Mouse (Mus musculus) neural tube, embryonic 15.5 days (tissue): ENCODE measurements around the gene Adam22. TPM values are rescaled to one million over a fixed set of nuclear protein-coding genes. Genes with fewer than 3 reads are reported as not detected.
A peak's percentile ranks its signal among the peaks of the same experiment; 100 is the strongest.

Source experiments
- ATAC-seq: fragments of 200-750 bp; cut with Nextera tagmentation; 2 replicates; pipeline ENCODE4 v1.8.0; 2017; ENCODE audit warnings: mild to moderate bottlenecking, moderate TSS enrichment, moderate library complexity; ENCODE audit not compliant: low FRiP score
- H3K27ac ChIP-seq: fragments of 300-500 bp; sonication (generic); replicated peaks from 2 replicates; pipeline ENCODE4 v1.5.1; 2015; ENCODE audit warnings: mild to moderate bottlenecking, inconsistent platforms
- H3K27me3 ChIP-seq: fragments of 300-500 bp; sonication (generic); replicated peaks from 2 replicates; pipeline ENCODE4 v1.6.1; 2015; ENCODE audit warnings: inconsistent platforms
- H3K36me3 ChIP-seq: fragments of 300-500 bp; sonication (generic); 2 replicates; pipeline ENCODE4 v1.6.1; 2015; ENCODE audit warnings: inconsistent platforms
- H3K4me1 ChIP-seq: fragments of 300-500 bp; sonication (generic); 2 replicates; pipeline ENCODE4 v1.6.1; 2015; ENCODE audit warnings: inconsistent platforms
- H3K4me2 ChIP-seq: fragments of 300-500 bp; sonication (generic); 2 replicates; pipeline ENCODE4 v1.6.1; 2015; ENCODE audit warnings: inconsistent platforms, mild to moderate bottlenecking, moderate library complexity
- H3K4me3 ChIP-seq: fragments of 300-500 bp; sonication (generic); replicated peaks from 2 replicates; pipeline ENCODE4 v1.5.1; 2015; ENCODE audit warnings: mild to moderate bottlenecking, inconsistent platforms
- H3K9ac ChIP-seq: fragments of 300-500 bp; sonication (generic); replicated peaks from 2 replicates; pipeline ENCODE4 v1.6.1; 2015; ENCODE audit warnings: mild to moderate bottlenecking, inconsistent platforms
- H3K9me3 ChIP-seq: fragments of 300-500 bp; sonication (generic); replicated peaks from 2 replicates; pipeline ENCODE4 v1.6.1; 2016; ENCODE audit warnings: inconsistent platforms
- WGBS: fragments of 180-500 bp; shearing (Covaris S2); methylation state at CpG from one replicate; pipeline ENCODE4 v1.1.7; 2015; ENCODE audit warnings: mixed read lengths; 5-methylcytosine and 5-hydroxymethylcytosine counted together
- polyA plus RNA-seq: library from polyadenylated mRNA; unstranded; fragments of >200 nt; fragmentation: Nextera tagmentation; extraction: Ambion mirVana; gene quantifications from 2 replicates; pipeline ENCODE4 v1.2.1, GENCODE M21; 2015

Adam22 gene
- polyA plus RNA-seq = 39.1 and 42.3 TPM in 2 replicates

GRCm38 (mm10) chr5:8367614-8368327, at the start of gene Adam22:
Adam22 (minus strand) TSS chr5:8368160.
- no peaks in the 10 kb centered on the region for H3K9me3 ChIP-seq
- peaks cover 17% of the 10 kb centered on the region for H3K4me1 ChIP-seq
- H3K36me3 ChIP-seq = no peaks in the 10 kb centered on the region
- peak; percentile 95 for ATAC-seq
- H3K4me3 ChIP-seq = peak within 1 kb of the TSS; percentile 75
- H3K9ac ChIP-seq = peak within 1 kb of the TSS; percentile 89
- H3K4me2 ChIP-seq = peak within 1 kb of the TSS; percentile 64
- peak within 1 kb of the TSS; percentile 92 for H3K27ac ChIP-seq
- WGBS = 2% methylated on average over 55 of the region's 55 CpGs
- no peaks in the 10 kb centered on the region for H3K27me3 ChIP-seq

- H3K4me3 ChIP-seq = no peak overlapping the region
- H3K4me2 ChIP-seq = no peak overlapping the region
- 59% methylated on average over 1 of the region's 1 CpGs for WGBS
- H3K36me3 ChIP-seq = 0 out of 2 replicates have a peak, but pooled peaks cover 8% of the 10 kb centered on the region
- ATAC-seq = no peak
- H3K27ac ChIP-seq = no peak overlapping the region
- peaks cover 4% of the 10 kb centered on the region for H3K4me1 ChIP-seq
- no peaks in the 10 kb centered on the region for H3K9me3 ChIP-seq
- H3K27me3 ChIP-seq = no peaks in the 10 kb centered on the region
- H3K9ac ChIP-seq = no peak overlapping the region
Observed at GRCm38 (mm10) chr5:8417443-8417842, 49.5 kb upstream of the Adam22 start.

- Histone ChIP-seq H3K36me3 (0 out of 2 replicates have a peak, but pooled peaks cover 8% of the 10 kb centered on the region), H3K4me2 (no peak overlapping the region), H3K27me3 (no peaks in the 10 kb centered on the region), H3K4me1 (peaks cover 4% of the 10 kb centered on the region), H3K9me3 (no peaks in the 10 kb centered on the region), H3K4me3 (no peak overlapping the region), H3K27ac (no peak overlapping the region), H3K9ac (no peak overlapping the region)
- 93% methylated on average over 3 of the region's 3 CpGs for WGBS
- no peak for ATAC-seq
Observed at GRCm38 (mm10) chr5:8416683-8417413, 48.9 kb upstream of the Adam22 start.

GRCm38 (mm10) chr5:8408746-8409145, 40.8 kb upstream of the Adam22 start:
- no peak for ATAC-seq
- Histone ChIP-seq H3K36me3 (peaks cover 12% of the 10 kb centered on the region; the same call in 1 of the 2 replicates), H3K9ac (no peak overlapping the region), H3K4me2 (no peak overlapping the region), H3K4me1 (no peaks in the 10 kb centered on the region), H3K27me3 (no peaks in the 10 kb centered on the region), H3K4me3 (no peak overlapping the region), H3K9me3 (no peaks in the 10 kb centered on the region), H3K27ac (no peak overlapping the region)
- WGBS = 94% methylated on average over 4 of the region's 4 CpGs

DNA sequence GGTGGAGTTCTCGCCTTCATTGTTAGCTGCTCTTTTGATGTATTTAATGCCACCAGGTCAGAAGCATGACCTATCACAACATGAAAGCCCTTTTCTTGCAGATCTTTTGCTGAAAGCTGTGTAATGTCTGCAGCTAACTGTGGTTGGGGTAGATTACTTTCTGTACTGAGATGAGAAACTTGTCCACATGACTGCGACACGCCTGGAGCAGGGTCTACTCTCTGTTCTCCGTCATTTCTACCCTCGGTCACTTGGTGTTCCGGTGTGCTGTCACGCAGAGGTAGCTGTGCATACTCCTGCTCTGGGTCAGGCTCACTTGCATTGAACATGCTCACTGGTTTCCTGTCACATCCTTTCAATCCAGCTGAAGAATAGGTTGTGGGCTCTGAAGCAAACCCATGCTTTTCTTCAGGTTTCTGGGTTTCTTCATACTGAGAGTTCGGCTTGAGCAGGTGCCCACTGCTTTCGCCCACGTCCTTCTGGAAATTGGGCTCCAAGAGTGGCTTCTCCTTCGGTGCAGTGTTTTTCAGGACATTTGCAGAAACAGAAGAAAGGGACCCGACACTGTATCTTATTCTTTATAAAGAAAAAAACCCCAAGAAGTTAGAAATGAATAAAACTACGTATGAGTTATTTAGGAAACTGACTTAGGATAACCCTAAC, 29.8 kb upstream of the Adam22 start:
- H3K9me3 ChIP-seq = no peaks in the 10 kb centered on the region
- ATAC-seq = no peak
- no peak overlapping the region for H3K4me2 ChIP-seq
- peaks cover 8% of the 10 kb centered on the region for H3K36me3 ChIP-seq
- WGBS = 91% methylated on average over 13 of the region's 13 CpGs
- no peak overlapping the region for H3K9ac ChIP-seq
- no peaks in the 10 kb centered on the region for H3K27me3 ChIP-seq
- no peaks in the 10 kb centered on the region for H3K4me1 ChIP-seq
- no peak overlapping the region for H3K27ac ChIP-seq
- no peak overlapping the region for H3K4me3 ChIP-seq

GRCm38 (mm10) chr5:8393891-8394583, 26.1 kb upstream of the Adam22 start:
- Histone ChIP-seq H3K4me2 (no peak overlapping the region), H3K9me3 (no peaks in the 10 kb centered on the region), H3K27ac (no peak overlapping the region), H3K36me3 (peaks cover 8% of the 10 kb centered on the region), H3K27me3 (no peaks in the 10 kb centered on the region), H3K9ac (no peak overlapping the region), H3K4me1 (no peaks in the 10 kb centered on the region), H3K4me3 (no peak overlapping the region)
- ATAC-seq = no peak
- 84% methylated on average over 1 of the region's 1 CpGs for WGBS

- H3K27ac ChIP-seq = no peak overlapping the region
- H3K9me3 ChIP-seq = no peaks in the 10 kb centered on the region
- no peak for ATAC-seq
- H3K4me3 ChIP-seq = no peak overlapping the region
- H3K27me3 ChIP-seq = no peaks in the 10 kb centered on the region
- H3K4me1 ChIP-seq = no peaks in the 10 kb centered on the region
- WGBS = 87% methylated on average over 5 of the region's 5 CpGs
- no peaks in the 10 kb centered on the region for H3K36me3 ChIP-seq
- no peak overlapping the region for H3K9ac ChIP-seq
- H3K4me2 ChIP-seq = no peak overlapping the region
Observed at GRCm38 (mm10) chr5:8374297-8374906, 6.4 kb upstream of the Adam22 start.

GRCm38 (mm10) chr5:8373415-8373814, 5.5 kb upstream of the Adam22 start:
- Histone ChIP-seq H3K27me3 (no peaks in the 10 kb centered on the region), H3K9me3 (no peaks in the 10 kb centered on the region), H3K4me3 (no peak overlapping the region), H3K9ac (no peak overlapping the region), H3K36me3 (no peaks in the 10 kb centered on the region), H3K4me1 (no peaks in the 10 kb centered on the region), H3K27ac (no peak overlapping the region), H3K4me2 (no peak overlapping the region)
- no peak for ATAC-seq
- WGBS = 58% methylated on average over 4 of the region's 4 CpGs

GRCm38 (mm10) chr5:8368781-8369180, 821 bp upstream of the Adam22 start:
- ATAC-seq = no peak
- 88% methylated on average over 5 of the region's 5 CpGs for WGBS

GRCm38 (mm10) chr5:8368328-8368692, 350 bp upstream of the Adam22 start:
- 42% methylated on average over 7 of the region's 7 CpGs for WGBS
- peak; percentile 6; the same call in 1 of the 2 replicates for ATAC-seq
- peaks cover 17% of the 10 kb centered on the region for H3K4me1 ChIP-seq
- peak overlapping the region; percentile 89; the same call in 1 of the 2 replicates for H3K9ac ChIP-seq
- H3K4me3 ChIP-seq = peak overlapping the region; percentile 75
- H3K27ac ChIP-seq = peak overlapping the region; percentile 92
- H3K9me3 ChIP-seq = no peaks in the 10 kb centered on the region
- no peaks in the 10 kb centered on the region for H3K27me3 ChIP-seq
- H3K4me2 ChIP-seq = peak overlapping the region; percentile 64
- H3K36me3 ChIP-seq = no peaks in the 10 kb centered on the region

More at GRCm38 (mm10) chr5:8368781-8369180, 821 bp upstream of the Adam22 start:
- H3K27me3 ChIP-seq = no peaks in the 10 kb centered on the region
- no peaks in the 10 kb centered on the region for H3K36me3 ChIP-seq
- H3K27ac ChIP-seq = no peak overlapping the region
- H3K4me2 ChIP-seq = no peak overlapping the region
- H3K4me1 ChIP-seq = peaks cover 17% of the 10 kb centered on the region
- no peaks in the 10 kb centered on the region for H3K9me3 ChIP-seq
- no peak overlapping the region for H3K4me3 ChIP-seq
- H3K9ac ChIP-seq = no peak overlapping the region
